Mouse (Mus musculus) right cerebral cortex, adult 18-20 months (tissue): ENCODE results near the gene Ermard.

ENCODE experiments used
- DNase-seq: peaks from one replicate; pipeline ENCODE4 v3.0.0; 2022; ENCODE audit warnings: mixed read lengths

Gene Ermard

GRCm38 (mm10) chr17:15129630-15130287 lies 88.8 kb downstream of the Ermard start:
- DNase-seq, result no peak

GRCm38 (mm10) chr17:15130288-15130656 lies 89.3 kb downstream of the Ermard start:
- no peak for DNase-seq

GRCm38 (mm10) chr17:15134905-15135669 lies 94.1 kb downstream of the Ermard start:
- DNase-seq, result no peak

- DNase-seq, result no peak
Measured at GRCm38 (mm10) chr17:15137443-15137842, 96.4 kb downstream of the Ermard start.
